Mouse (Mus musculus): ENCODE data around the gene Tmem254b. TPM values are rescaled to one million over a fixed set of nuclear protein-coding genes. Genes with fewer than 3 reads are reported as not detected.

The Tmem254b gene
- polyA plus RNA-seq, 1 experiment from 2014 or later = 25.8 TPM

Other genes starting within 250 kb of the Tmem254b start
- gene Duxbl1, start 228.5 kb downstream of the Tmem254b start, polyA plus RNA-seq (2021) = not detected
- not detected for gene Gm9780, start 164.3 kb downstream of the Tmem254b start, polyA plus RNA-seq (2021)
- 36.1 TPM for gene Tmem254c, start 139.7 kb downstream of the Tmem254b start, polyA plus RNA-seq (2021)
- not detected for gene Cphx2, start 125.5 kb downstream of the Tmem254b start, polyA plus RNA-seq (2021)
- gene Cphx3, start 124.7 kb downstream of the Tmem254b start, polyA plus RNA-seq (2021) = not detected
- gene Duxbl2, start 88.7 kb downstream of the Tmem254b start, polyA plus RNA-seq (2021) = not detected
- not detected for gene Plac9b, start 24.6 kb downstream of the Tmem254b start, polyA plus RNA-seq (2021)
- gene Duxbl3, start 50.9 kb upstream of the Tmem254b start, polyA plus RNA-seq (2021) = not detected

All from Patski (cell line).